Mouse (Mus musculus) right cerebral cortex, postnatal 10 days (tissue): ENCODE data around the gene Lacc1.

ENCODE experiments used
- DNase-seq, 2 experiments: peaks; one replicate each; pipeline ENCODE4 v3.0.0; 2021; ENCODE audit warnings: low spot score in 2 of 2

Lacc1 gene

DNA sequence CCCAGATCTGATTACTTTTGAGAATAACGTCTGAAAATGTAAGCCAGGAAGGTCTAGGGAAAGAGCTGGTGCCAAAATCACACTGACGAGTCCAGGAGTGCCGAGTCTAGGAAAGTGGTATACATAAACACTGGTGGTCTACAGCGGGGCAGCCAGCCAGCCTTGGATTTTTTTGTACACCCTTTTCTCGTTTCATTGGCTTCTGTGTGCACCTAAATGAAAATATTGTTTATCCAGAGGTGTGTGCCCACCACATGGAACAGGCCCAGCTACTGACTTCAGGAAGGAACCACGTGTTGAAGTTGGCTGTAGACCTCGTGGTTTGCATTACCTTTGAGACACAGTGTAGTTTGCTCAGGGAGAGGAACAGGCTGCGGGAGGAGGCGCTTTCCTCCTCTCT, 57.1 kb downstream of the Lacc1 start:
- DNase-seq = no peak
